Mouse (Mus musculus): ENCODE results near the gene Cdt1. TPM values are rescaled to one million over a fixed set of nuclear protein-coding genes. Genes with fewer than 3 reads are reported as not detected.

Cdt1 gene
- polyA plus RNA-seq, 1 experiment, result 97.5 TPM

GRCm38 (mm10) chr8:122586171-122586570 lies 18.4 kb downstream of the Cdt1 start:
- Histone ChIP-seq H3K4me1 (ENCODE audit: control insufficient read depth) (no peaks in the 10 kb centered on the region), H3K9me3 (ENCODE audit: control insufficient read depth, low read length) (no peaks in the 10 kb centered on the region), H3K36me3 (ENCODE audit: control insufficient read depth) (no peaks in the 10 kb centered on the region), H3K4me3 (replicated peaks) (no peak overlapping the region), H3K27me3 (ENCODE audit: control insufficient read depth) (peaks cover 7% of the 10 kb centered on the region)
- no peak for TF ChIP-seq GATA1 (IDR thresholded peaks at IDR 0.05; ENCODE audit: low read length)
- TF ChIP-seq TAL1 (IDR thresholded peaks at IDR 0.05; ENCODE audit: low read length), result no peak

- Histone ChIP-seq H3K36me3 (ENCODE audit: control insufficient read depth) (no peaks in the 10 kb centered on the region), H3K4me3 (replicated peaks) (no peak overlapping the region), H3K4me1 (ENCODE audit: control insufficient read depth) (no peaks in the 10 kb centered on the region), H3K9me3 (ENCODE audit: control insufficient read depth, low read length) (no peaks in the 10 kb centered on the region), H3K27me3 (ENCODE audit: control insufficient read depth) (peaks cover 7% of the 10 kb centered on the region)
- TF ChIP-seq TAL1 (IDR thresholded peaks at IDR 0.05; ENCODE audit: low read length), result no peak; the same call in 2 of the 3 replicates
- TF ChIP-seq GATA1 (IDR thresholded peaks at IDR 0.05; ENCODE audit: low read length), result no peak
These were observed 18.9 kb downstream of the Cdt1 start for GRCm38 (mm10) chr8:122586749-122587148.

DNA sequence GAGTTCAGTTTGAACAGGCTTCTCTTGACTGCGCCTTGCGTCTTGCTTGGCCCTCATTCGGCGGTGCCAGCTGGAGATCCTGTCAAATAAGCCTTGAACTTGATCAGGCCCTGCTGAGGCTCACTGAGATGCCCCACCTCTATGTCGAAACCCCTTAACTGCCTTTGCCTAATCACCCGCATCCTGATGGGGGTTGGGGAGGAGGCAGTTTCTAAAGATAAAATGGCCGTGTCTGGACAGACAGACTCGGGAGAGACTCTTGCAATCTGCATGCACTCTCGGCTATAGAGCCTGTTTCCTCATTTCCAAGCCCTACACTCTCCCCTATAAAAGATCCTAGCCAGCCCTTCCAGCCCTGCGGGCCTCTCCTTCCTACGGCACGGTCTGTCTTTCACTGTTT lies 25.4 kb downstream of the Cdt1 start:
- TF ChIP-seq GATA1 (IDR thresholded peaks at IDR 0.05; ENCODE audit: low read length), result no peak
- no peaks in the 10 kb centered on the region for H3K27me3 ChIP-seq (ENCODE audit: control insufficient read depth)
- no peaks in the 10 kb centered on the region for H3K9me3 ChIP-seq (ENCODE audit: control insufficient read depth, low read length)
- peaks cover 6% of the 10 kb centered on the region for H3K4me1 ChIP-seq (ENCODE audit: control insufficient read depth)
- H3K36me3 ChIP-seq (ENCODE audit: control insufficient read depth), result no peaks in the 10 kb centered on the region; the same call in 1 of the 2 replicates
- H3K4me3 ChIP-seq (replicated peaks), result no peak overlapping the region

GRCm38 (mm10) chr8:122593783-122594507 lies 26.1 kb downstream of the Cdt1 start:
- Histone ChIP-seq H3K27me3 (ENCODE audit: control insufficient read depth) (no peaks in the 10 kb centered on the region), H3K9me3 (ENCODE audit: control insufficient read depth, low read length) (no peaks in the 10 kb centered on the region), H3K4me3 (replicated peaks) (no peak overlapping the region), H3K4me1 (ENCODE audit: control insufficient read depth) (peaks cover 6% of the 10 kb centered on the region), H3K36me3 (ENCODE audit: control insufficient read depth) (no peaks in the 10 kb centered on the region; the same call in 1 of the 2 replicates)
- TF ChIP-seq GATA1 (IDR thresholded peaks at IDR 0.05; ENCODE audit: low read length) (no peak), TAL1 (IDR thresholded peaks at IDR 0.05; ENCODE audit: low read length) (no peak)

DNA sequence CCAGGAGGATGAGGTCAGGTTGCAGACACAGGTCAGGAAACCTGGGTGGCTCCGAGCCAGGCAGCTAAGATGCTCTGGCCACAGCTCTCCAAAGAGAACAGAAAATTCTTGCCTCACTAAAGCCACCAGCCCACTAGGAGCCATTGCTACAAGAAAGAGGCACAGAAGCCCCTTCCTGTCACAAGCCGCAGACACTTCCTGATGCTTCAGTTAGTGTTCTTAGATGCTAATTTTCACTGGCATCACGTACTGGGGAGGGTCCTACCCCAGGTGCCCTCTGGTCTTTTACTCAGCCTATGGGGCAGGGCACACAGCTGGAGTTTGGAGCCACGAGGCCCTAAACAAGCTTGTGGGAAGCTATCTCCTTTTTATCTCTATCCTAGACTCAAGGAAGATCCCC lies 28.2 kb downstream of the Cdt1 start:
- H3K4me1 ChIP-seq (ENCODE audit: control insufficient read depth), result peaks cover 6% of the 10 kb centered on the region
- TF ChIP-seq GATA1 (IDR thresholded peaks at IDR 0.05; ENCODE audit: low read length) (no peak), TAL1 (IDR thresholded peaks at IDR 0.05; ENCODE audit: low read length) (no peak)
- no peaks in the 10 kb centered on the region; the same call in 1 of the 2 replicates for H3K36me3 ChIP-seq (ENCODE audit: control insufficient read depth)
- no peak overlapping the region for H3K4me3 ChIP-seq (replicated peaks)
- no peaks in the 10 kb centered on the region for H3K27me3 ChIP-seq (ENCODE audit: control insufficient read depth)
- no peaks in the 10 kb centered on the region for H3K9me3 ChIP-seq (ENCODE audit: control insufficient read depth, low read length)

- H3K36me3 ChIP-seq (ENCODE audit: control insufficient read depth), result no peaks in the 10 kb centered on the region
- H3K27me3 ChIP-seq (ENCODE audit: control insufficient read depth), result no peaks in the 10 kb centered on the region; the same call in 1 of the 2 replicates
These were observed 32.9 kb downstream of the Cdt1 start for GRCm38 (mm10) chr8:122600666-122601065.

GRCm38 (mm10) chr8:122604640-122605039 lies 36.8 kb downstream of the Cdt1 start:
- H3K9me3 ChIP-seq (ENCODE audit: control insufficient read depth, low read length), result no peaks in the 10 kb centered on the region
- no peak for TF ChIP-seq TAL1 (IDR thresholded peaks at IDR 0.05; ENCODE audit: low read length)
- no peak for TF ChIP-seq GATA1 (IDR thresholded peaks at IDR 0.05; ENCODE audit: low read length)
- no peak overlapping the region for H3K4me3 ChIP-seq (replicated peaks)
- no peaks in the 10 kb centered on the region for H3K36me3 ChIP-seq (ENCODE audit: control insufficient read depth)
- no peaks in the 10 kb centered on the region; the same call in 1 of the 2 replicates for H3K27me3 ChIP-seq (ENCODE audit: control insufficient read depth)
- H3K4me1 ChIP-seq (ENCODE audit: control insufficient read depth), result peaks cover 1% of the 10 kb centered on the region; the same call in 1 of the 2 replicates

More at GRCm38 (mm10) chr8:122600666-122601065, 32.9 kb downstream of the Cdt1 start:
- Histone ChIP-seq H3K9me3 (ENCODE audit: control insufficient read depth, low read length) (no peaks in the 10 kb centered on the region), H3K4me1 (ENCODE audit: control insufficient read depth) (no peaks in the 10 kb centered on the region), H3K4me3 (replicated peaks) (no peak overlapping the region)
- TF ChIP-seq TAL1 (IDR thresholded peaks at IDR 0.05; ENCODE audit: low read length), result no peak
- no peak for TF ChIP-seq GATA1 (IDR thresholded peaks at IDR 0.05; ENCODE audit: low read length)

- TF ChIP-seq GATA1 (IDR thresholded peaks at IDR 0.05; ENCODE audit: low read length) (no peak), TAL1 (IDR thresholded peaks at IDR 0.05; ENCODE audit: low read length) (no peak)
- Histone ChIP-seq H3K36me3 (ENCODE audit: control insufficient read depth) (no peaks in the 10 kb centered on the region), H3K4me3 (replicated peaks) (no peak overlapping the region), H3K4me1 (ENCODE audit: control insufficient read depth) (peaks cover 2% of the 10 kb centered on the region), H3K27me3 (ENCODE audit: control insufficient read depth) (no peaks in the 10 kb centered on the region; the same call in 1 of the 2 replicates), H3K9me3 (ENCODE audit: control insufficient read depth, low read length) (no peaks in the 10 kb centered on the region)
These were observed 37.6 kb downstream of the Cdt1 start for GRCm38 (mm10) chr8:122605367-122605766.

DNA sequence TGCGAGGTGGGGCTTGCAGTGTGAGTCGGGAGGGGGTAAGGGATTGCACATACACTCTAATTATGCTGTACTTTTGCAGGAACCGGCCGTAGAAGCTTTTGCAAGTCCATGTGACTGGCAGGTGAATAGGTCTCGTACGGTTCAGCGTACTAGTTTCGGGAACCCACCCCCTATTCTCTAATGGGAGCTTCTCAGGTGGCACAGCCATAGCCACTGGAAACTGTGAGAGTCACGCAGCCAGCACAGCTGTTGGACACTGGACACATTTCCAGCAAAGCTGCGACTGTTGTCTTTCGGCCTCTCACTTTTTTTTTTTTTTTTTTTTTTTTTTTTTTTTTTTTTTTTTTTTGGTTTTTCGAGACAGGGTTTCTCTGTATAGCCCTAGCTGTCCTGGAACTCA lies 39.0 kb downstream of the Cdt1 start:
- Histone ChIP-seq H3K4me1 (ENCODE audit: control insufficient read depth) (peaks cover 12% of the 10 kb centered on the region), H3K4me3 (replicated peaks) (no peak overlapping the region), H3K9me3 (ENCODE audit: control insufficient read depth, low read length) (no peaks in the 10 kb centered on the region), H3K36me3 (ENCODE audit: control insufficient read depth) (no peaks in the 10 kb centered on the region), H3K27me3 (ENCODE audit: control insufficient read depth) (no peaks in the 10 kb centered on the region; the same call in 1 of the 2 replicates)
- TF ChIP-seq GATA1 (IDR thresholded peaks at IDR 0.05; ENCODE audit: low read length) (no peak), TAL1 (IDR thresholded peaks at IDR 0.05; ENCODE audit: low read length) (peak; percentile 36; the same call in 2 of the 3 replicates)

Data from erythroblast, embryonic 14.5 days (primary cell).